Mouse (Mus musculus) ES-Bruce4 (cell line): ENCODE results near the gene H1foo.

ENCODE experiments used
- CTCF ChIP-seq: IDR thresholded peaks from one replicate; pipeline ENCODE4 v1.8.1; 2011; ENCODE audit warnings: low read depth, low read length
- POLR2A ChIP-seq: IDR thresholded peaks from one replicate; pipeline ENCODE4 v1.8.1; 2011; ENCODE audit warnings: low read length; ENCODE audit not compliant: insufficient read depth

DNA sequence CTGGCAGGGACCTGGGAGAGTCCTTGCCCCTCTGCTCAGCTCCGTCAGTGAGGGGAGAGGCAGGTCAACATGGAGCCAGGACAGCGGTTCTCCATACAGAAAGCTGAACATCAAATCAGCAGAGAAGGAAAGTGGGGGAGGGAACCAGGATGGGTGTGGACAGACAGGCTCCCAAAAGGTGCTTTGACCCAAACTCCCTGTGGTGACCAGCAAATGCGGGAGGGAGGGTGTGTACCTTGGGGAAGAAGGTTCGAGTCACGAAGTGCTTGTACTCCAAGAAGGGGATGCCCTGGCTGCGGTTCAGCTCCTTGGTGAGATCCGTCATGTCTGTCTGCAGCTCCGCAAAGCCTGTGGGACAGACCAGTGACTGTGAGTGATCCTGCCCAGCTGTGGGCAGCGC, 18.9 kb downstream of the H1foo start:
- TF ChIP-seq CTCF, result no peak
- TF ChIP-seq POLR2A, result no peak
